Mouse (Mus musculus) urinary bladder, postnatal 0 days (tissue): ENCODE results near the gene Katnb1. TPM values are rescaled to one million over a fixed set of nuclear protein-coding genes. Genes with fewer than 3 reads are reported as not detected.

Source experiments
- polyA plus RNA-seq: library from polyadenylated mRNA; unstranded; fragments of >200 nt; fragmentation: Nextera tagmentation; extraction: Ambion mirVana; gene quantifications from 2 replicates; pipeline ENCODE4 v1.2.1, GENCODE M21; 2015

Gene Katnb1
- 9.5 and 10.5 TPM in 2 replicates for polyA plus RNA-seq

GRCm38 (mm10) chr8:95080381-95081341, at the start of gene Katnb1:
Gene Katnb1 (plus strand): TSS chr8:95081186.

GRCm38 (mm10) chr8:95054927-95055510, 26.0 kb upstream of the Katnb1 start, which contains the start of gene Drc7:
Gene Drc7 (plus strand): TSS chr8:95055103.

Other genes starting within 250 kb of the Katnb1 start
- 50.5 and 54.1 TPM in 2 replicates for gene Coq9, start 242.9 kb upstream of the Katnb1 start, polyA plus RNA-seq
- 54.3 and 61.0 TPM in 2 replicates for gene Ciapin1, start 242.8 kb upstream of the Katnb1 start, polyA plus RNA-seq
- gene Polr2c, start 223.7 kb upstream of the Katnb1 start, polyA plus RNA-seq: 93.9 and 99.1 TPM in 2 replicates
- gene Dok4, start 204.9 kb upstream of the Katnb1 start, polyA plus RNA-seq: 18.9 and 21.5 TPM in 2 replicates
- gene Ccdc102a, start 163.1 kb upstream of the Katnb1 start, polyA plus RNA-seq: 39.8 and 40.3 TPM in 2 replicates
- 0.08 and 0.14 TPM in 2 replicates for gene Adgrg5, start 157.5 kb upstream of the Katnb1 start, polyA plus RNA-seq
- gene Adgrg1, start 106.4 kb upstream of the Katnb1 start, polyA plus RNA-seq: 20.0 and 22.6 TPM in 2 replicates
- gene Adgrg3, start 63.5 kb upstream of the Katnb1 start, polyA plus RNA-seq: 1.0 and 1.5 TPM in 2 replicates
- not detected in 2 replicates for gene Drc7, start 26.1 kb upstream of the Katnb1 start, polyA plus RNA-seq
- 31.9 and 32.3 TPM in 2 replicates for gene Kifc3, start 121.6 kb downstream of the Katnb1 start, polyA plus RNA-seq
- 1.2 and 1.6 TPM in 2 replicates for gene Cngb1, start 225.4 kb downstream of the Katnb1 start, polyA plus RNA-seq
- gene Tepp, start 229.4 kb downstream of the Katnb1 start, polyA plus RNA-seq: 0.34 TPM in 1 of 2 replicates, not detected in the other